Mouse (Mus musculus) C2C12 (cell line): ENCODE data around the gene Nle1. TPM values are rescaled to one million over a fixed set of nuclear protein-coding genes. Genes with fewer than 3 reads are reported as not detected.

Source experiments
- H3K27me3 ChIP-seq: one replicate; pipeline ENCODE4 v1.6.1; 2011; ENCODE audit not compliant: control insufficient read depth, insufficient read depth, insufficient read length
- H3K36me3 ChIP-seq: one replicate; pipeline ENCODE4 v1.6.1; 2011; ENCODE audit not compliant: control insufficient read depth, insufficient read depth
- H3K4me3 ChIP-seq: one replicate; pipeline ENCODE4 v1.5.1; 2011; ENCODE audit warnings: mild to moderate bottlenecking, control low read depth; ENCODE audit not compliant: poor library complexity, insufficient read depth, severe bottlenecking
- H3K79me2 ChIP-seq: one replicate; pipeline ENCODE4 v1.6.1; 2011; ENCODE audit not compliant: control insufficient read depth, insufficient read depth
- H3K79me3 ChIP-seq: one replicate; pipeline ENCODE4 v1.6.1; 2011; ENCODE audit warnings: low read depth, control low read depth
- H3ac ChIP-seq: one replicate; pipeline ENCODE3; 2011; ENCODE audit warnings: low read depth; ENCODE audit not compliant: control insufficient read depth, insufficient read length
- CEBPB ChIP-seq: IDR thresholded peaks from one replicate; pipeline ENCODE4 v1.6.1; 2011; ENCODE audit warnings: low read depth, mild to moderate bottlenecking, control low read depth, moderate library complexity
- CTCF ChIP-seq: IDR thresholded peaks from one replicate; pipeline ENCODE4 v1.5.1; 2011; ENCODE audit not compliant: control insufficient read depth, insufficient read depth, insufficient read length
- FOSL1 ChIP-seq: IDR thresholded peaks from one replicate; pipeline ENCODE4 v1.8.0; 2011; ENCODE audit warnings: mild to moderate bottlenecking, low read length; ENCODE audit not compliant: poor library complexity, insufficient read depth, severe bottlenecking
- MAX ChIP-seq: IDR thresholded peaks from one replicate; pipeline ENCODE4 v1.6.1; 2011; ENCODE audit warnings: mild to moderate bottlenecking, control low read depth
- MYOD1 ChIP-seq: IDR thresholded peaks from one replicate; pipeline ENCODE4 v1.6.1; 2011; ENCODE audit warnings: low read depth; ENCODE audit not compliant: control insufficient read depth, insufficient read length
- MYOG ChIP-seq: IDR thresholded peaks from one replicate; pipeline ENCODE4 v1.6.1; 2011; ENCODE audit not compliant: control insufficient read depth, insufficient read length; ENCODE audit errors: extremely low read depth
- USF1 ChIP-seq: IDR thresholded peaks from one replicate; pipeline ENCODE4 v1.6.1; 2011; ENCODE audit warnings: low read depth, mild to moderate bottlenecking, control low read depth, moderate library complexity
- long read RNA-seq, 2 experiments: library from polyadenylated mRNA; unstranded; transcript quantifications; one replicate each; pipeline ENCODE4 v2.0.0; 2019 to 2020
- polyA plus RNA-seq: library from polyadenylated mRNA; unstranded; fragments of >200 nt; fragmentation: generic; extraction: Trizol; gene quantifications from one replicate; pipeline ENCODE4 v1.2.1, GENCODE M21; 2012; ENCODE audit warnings: missing spikeins

Nle1 gene
- 46.5 TPM for polyA plus RNA-seq
- long read RNA-seq, experiment 1, partial matches to known transcripts, result 2 of 7 reads
- long read RNA-seq, experiment 1, other reads (novel, unspliced or antisense), result 0 of 7 reads
- long read RNA-seq, experiment 2, transcript Nle1-201 (13 exons, 1,783 nt), result major isoform, 133 of 153 reads
- long read RNA-seq, experiment 2, partial matches to known transcripts, result 5 of 153 reads
- long read RNA-seq, experiment 2, other reads (novel, unspliced or antisense), result 15 of 153 reads

DNA sequence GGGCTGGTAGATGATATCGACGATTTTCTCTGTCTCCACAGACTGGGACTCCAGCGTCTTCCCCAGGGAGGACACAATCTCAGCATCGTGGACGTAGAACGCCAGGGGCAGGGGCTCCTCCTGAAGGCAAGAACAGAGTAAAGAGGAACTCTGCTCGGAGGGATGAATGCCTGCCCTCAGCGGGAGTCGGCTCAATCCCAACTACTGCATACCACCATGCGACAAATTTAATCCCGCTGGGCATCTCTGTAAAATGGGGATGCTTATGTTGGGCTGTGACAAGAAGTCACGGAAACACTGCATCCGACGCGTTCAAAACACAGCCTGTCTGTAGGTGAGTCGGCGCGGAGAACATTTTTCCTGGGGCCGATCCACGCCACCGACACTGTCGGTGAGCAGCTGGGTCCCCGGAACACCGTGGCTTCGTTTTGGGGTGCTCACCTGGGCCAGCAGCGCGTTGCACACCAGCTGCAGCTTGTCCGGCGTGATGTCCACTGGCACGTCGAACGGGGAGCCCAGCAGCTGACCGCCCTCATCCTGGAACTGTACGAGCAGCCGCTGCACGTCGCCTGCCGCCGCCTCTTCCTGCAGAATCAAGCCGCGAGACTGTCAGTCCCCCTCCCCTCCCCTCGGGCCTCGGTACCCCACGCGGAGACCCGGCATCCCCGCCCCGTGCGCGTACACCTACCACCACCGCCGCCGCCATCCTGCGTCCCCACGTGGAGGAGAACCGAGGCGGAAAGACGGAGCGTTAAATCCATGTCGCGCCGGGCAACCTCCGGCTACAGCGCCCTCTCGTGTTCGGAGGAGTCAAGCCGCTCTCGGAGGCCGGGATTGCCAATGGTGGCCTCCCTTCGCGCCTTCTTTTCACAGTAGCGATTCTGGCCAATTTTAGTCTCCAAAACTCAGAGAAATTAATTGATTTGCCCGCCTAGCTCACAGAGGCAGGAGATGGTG is at the start of gene Nle1:
Gene Nle1 (minus strand): TSS at position 761 of the 957 bp plus-strand sequence.
- H3K79me2 ChIP-seq, result peaks cover 16% of the 10 kb centered on the region
- H3K36me3 ChIP-seq, result peaks cover 32% of the 10 kb centered on the region
- peaks cover 4% of the 10 kb centered on the region for H3K27me3 ChIP-seq
- peak within 1 kb of the TSS; percentile 86 for H3K4me3 ChIP-seq
- no peak for TF ChIP-seq USF1
- TF ChIP-seq MAX, result peak; percentile 69
- TF ChIP-seq CTCF, result peak; percentile 86
- TF ChIP-seq CEBPB, result no peak
- peaks cover 7% of the 10 kb centered on the region for H3K79me3 ChIP-seq
- H3ac ChIP-seq, result peak within 1 kb of the TSS; percentile 89

DNA sequence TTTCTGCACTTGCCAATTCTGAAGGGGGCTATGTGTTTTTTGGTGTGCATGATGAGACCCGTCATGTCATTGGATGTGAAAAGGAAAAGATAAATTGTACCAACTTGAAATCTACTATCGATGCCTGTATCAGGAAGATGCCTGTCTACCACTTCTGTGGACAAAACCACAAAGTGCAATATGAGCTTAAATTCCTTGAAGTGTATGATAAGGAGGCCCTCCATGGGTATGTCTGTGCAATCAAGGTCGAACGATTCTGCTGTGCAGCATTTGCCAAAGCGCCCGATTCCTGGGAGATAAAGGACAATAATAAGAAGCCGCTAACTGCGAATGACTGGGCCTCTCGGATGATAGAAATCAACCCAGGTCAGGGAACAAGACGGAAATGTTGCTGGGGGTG is 48.7 kb upstream of the Nle1 start:
- TF ChIP-seq FOSL1 (no peak), CTCF (no peak), MYOG (no peak), USF1 (no peak), MYOD1 (no peak), MAX (no peak), CEBPB (no peak)
- H3K79me2 ChIP-seq, result no peaks in the 10 kb centered on the region
- H3K79me3 ChIP-seq, result no peaks in the 10 kb centered on the region
- H3K4me3 ChIP-seq, result no peak overlapping the region
- no peaks in the 10 kb centered on the region for H3K36me3 ChIP-seq
- no peaks in the 10 kb centered on the region for H3K27me3 ChIP-seq
- no peak overlapping the region for H3ac ChIP-seq

DNA sequence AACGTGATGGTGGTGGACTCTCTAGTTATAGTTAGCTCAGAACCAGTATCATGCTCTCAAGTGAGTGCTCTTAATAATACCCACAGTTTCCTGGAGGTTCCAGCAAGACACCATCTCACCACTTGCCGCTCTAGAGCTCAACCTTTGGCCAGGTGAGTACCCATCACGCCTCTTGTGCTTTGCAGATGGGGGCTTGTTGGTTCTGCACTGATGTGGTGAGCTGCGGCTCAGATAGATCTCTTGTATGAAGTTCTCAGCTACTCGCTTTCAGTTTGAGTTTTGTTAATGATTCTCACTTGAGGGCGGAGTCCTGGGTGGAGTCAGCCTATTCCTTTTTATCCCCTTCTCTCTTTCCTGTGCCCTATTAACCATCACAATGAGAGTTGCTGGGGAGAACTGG is 46.4 kb upstream of the Nle1 start:
- Histone ChIP-seq H3K4me3 (no peak overlapping the region), H3K27me3 (no peaks in the 10 kb centered on the region), H3K79me2 (no peaks in the 10 kb centered on the region)

DNA sequence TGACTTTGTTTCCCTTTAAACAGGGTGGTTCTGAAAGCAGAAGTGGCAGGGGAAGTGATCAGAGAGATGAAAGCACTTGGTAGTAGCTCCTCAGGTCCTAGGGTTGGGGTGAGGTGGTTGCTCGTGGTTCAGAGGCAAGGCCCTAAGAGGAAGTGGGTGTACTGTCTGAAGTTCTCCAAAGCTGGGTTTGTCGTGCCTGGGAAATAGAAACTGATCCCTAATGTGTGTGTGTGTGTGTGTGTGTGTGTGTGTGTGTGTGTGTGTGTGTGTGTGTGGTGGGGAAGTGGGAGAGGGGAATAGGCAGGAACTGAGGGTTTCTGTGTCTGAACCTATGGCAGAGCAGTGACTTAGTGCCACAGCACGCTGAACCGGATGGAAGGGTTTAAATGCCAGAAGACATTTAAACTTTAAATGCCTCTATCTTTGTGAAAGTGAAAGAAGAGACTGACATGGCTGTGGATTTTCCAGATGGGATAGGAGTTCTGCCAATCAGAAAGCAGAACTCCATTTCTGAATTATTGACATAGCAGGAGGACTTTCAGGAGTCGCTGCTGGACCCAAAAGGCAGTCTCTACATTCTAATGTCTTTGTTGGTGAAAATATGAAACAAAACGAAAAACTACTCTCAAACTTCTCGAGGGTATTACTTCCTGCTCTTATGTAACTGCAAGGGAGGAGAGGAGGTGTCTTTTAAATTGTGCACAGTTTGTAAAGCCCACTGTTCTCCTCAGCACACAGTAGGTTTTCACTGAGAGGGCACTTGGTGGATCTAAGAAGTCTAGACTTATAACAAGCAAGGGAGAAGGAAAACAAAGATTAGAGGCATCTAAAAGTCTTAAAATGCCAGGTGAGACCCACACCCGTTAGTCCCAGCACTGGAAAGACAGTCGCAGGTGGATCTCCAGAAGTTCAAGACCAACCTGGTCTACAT is 44.7 kb upstream of the Nle1 start:
- no peaks in the 10 kb centered on the region for H3K27me3 ChIP-seq
- no peaks in the 10 kb centered on the region for H3K79me3 ChIP-seq
- TF ChIP-seq FOSL1, result no peak
- no peak for TF ChIP-seq MYOD1
- no peak for TF ChIP-seq MAX
- no peak for TF ChIP-seq CTCF
- no peak for TF ChIP-seq CEBPB
- no peak for TF ChIP-seq MYOG
- no peak for TF ChIP-seq USF1
- no peak overlapping the region for H3ac ChIP-seq
- H3K36me3 ChIP-seq, result no peaks in the 10 kb centered on the region
- H3K4me3 ChIP-seq, result no peak overlapping the region
- no peaks in the 10 kb centered on the region for H3K79me2 ChIP-seq

More for the DNA sequence above, 46.4 kb upstream of the Nle1 start:
- no peak overlapping the region for H3ac ChIP-seq
- H3K79me3 ChIP-seq, result no peaks in the 10 kb centered on the region
- H3K36me3 ChIP-seq, result no peaks in the 10 kb centered on the region
- TF ChIP-seq MYOD1 (no peak), MYOG (no peak), CEBPB (no peak)

DNA sequence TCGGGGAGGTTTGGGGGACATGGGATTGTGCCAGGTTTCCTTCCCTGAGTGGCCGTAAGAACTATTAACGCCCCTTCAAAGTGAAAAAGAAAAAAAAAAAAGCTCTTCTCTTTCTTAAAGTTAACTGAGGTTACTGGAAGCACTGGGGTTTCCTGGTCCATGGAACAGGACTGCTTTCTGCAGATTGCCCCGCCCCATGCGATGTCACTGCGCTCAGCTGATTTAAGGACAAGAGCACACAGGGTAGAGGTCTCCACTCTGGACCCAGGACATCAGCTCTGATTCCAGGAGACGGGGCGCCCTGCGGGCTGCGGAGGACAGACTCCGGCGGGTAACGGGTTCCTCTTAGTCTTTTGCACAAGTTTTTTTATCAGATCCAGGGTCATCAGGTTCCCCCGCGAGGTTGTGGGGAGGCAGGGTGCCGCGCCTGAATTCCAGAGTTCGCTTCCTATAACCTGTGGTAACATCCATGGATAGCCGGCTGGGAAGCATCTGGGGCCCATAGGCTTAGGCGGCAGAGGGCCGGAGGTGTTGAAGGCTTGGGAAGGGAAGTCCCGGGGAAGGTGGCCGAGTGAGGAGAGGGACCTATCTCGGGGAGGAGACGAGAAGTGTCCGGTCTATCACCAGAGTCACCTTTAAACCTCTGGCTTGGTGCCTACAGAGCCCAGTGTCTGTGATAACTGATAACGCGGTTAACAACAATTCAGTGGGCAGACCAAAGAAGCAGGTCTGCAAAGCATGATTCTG is 43.8 kb upstream of the Nle1 start:
- Histone ChIP-seq H3K79me2 (no peaks in the 10 kb centered on the region), H3K27me3 (no peaks in the 10 kb centered on the region), H3ac (no peak overlapping the region), H3K4me3 (no peak overlapping the region), H3K36me3 (no peaks in the 10 kb centered on the region), H3K79me3 (no peaks in the 10 kb centered on the region)
- TF ChIP-seq FOSL1 (no peak), CTCF (no peak), MYOG (no peak), MYOD1 (no peak), USF1 (no peak)
